Mouse (Mus musculus) midbrain, embryonic 16.5 days (tissue): ENCODE data around the gene Usp19. TPM values are rescaled to one million over a fixed set of nuclear protein-coding genes. Genes with fewer than 3 reads are reported as not detected.
A peak's percentile ranks its signal among the peaks of the same experiment; 100 is the strongest.

ENCODE experiments used
- ATAC-seq: fragments of 200-750 bp; cut with Nextera tagmentation; 2 replicates; pipeline ENCODE4 v1.8.0; 2017; ENCODE audit warnings: moderate TSS enrichment
- H3K27ac ChIP-seq: fragments of 300-500 bp; sonication (generic); 2 replicates; pipeline ENCODE4 v1.5.1; 2014; ENCODE audit warnings: mild to moderate bottlenecking, low read length, mixed read lengths
- H3K27me3 ChIP-seq: fragments of 300-500 bp; sonication (generic); 2 replicates; pipeline ENCODE4 v1.6.1; 2014; ENCODE audit warnings: low read depth, low read length, mixed read lengths; ENCODE audit not compliant: control insufficient read depth, insufficient read depth
- H3K36me3 ChIP-seq: fragments of 300-500 bp; sonication (generic); 2 replicates; pipeline ENCODE4 v1.6.1; 2014; ENCODE audit warnings: mild to moderate bottlenecking, low read length, moderate library complexity, mixed read lengths; ENCODE audit not compliant: control insufficient read depth, insufficient read depth
- H3K4me1 ChIP-seq: fragments of 300-500 bp; sonication (generic); 2 replicates; pipeline ENCODE4 v1.6.1; 2014; ENCODE audit warnings: mild to moderate bottlenecking, low read length, mixed read lengths; ENCODE audit not compliant: control insufficient read depth, insufficient read depth
- H3K4me2 ChIP-seq: fragments of 300-500 bp; sonication (generic); 2 replicates; pipeline ENCODE4 v1.6.1; 2014; ENCODE audit warnings: mild to moderate bottlenecking, low read length, mixed read lengths
- H3K4me3 ChIP-seq: fragments of 300-500 bp; sonication (generic); 2 replicates; pipeline ENCODE4 v1.5.1; 2014; ENCODE audit warnings: low read depth, mild to moderate bottlenecking, low read length, moderate library complexity, mixed read lengths
- H3K9ac ChIP-seq: fragments of 300-500 bp; sonication (generic); 2 replicates; pipeline ENCODE4 v1.6.1; 2014; ENCODE audit warnings: low read depth, low read length, mixed read lengths
- H3K9me3 ChIP-seq: fragments of 300-500 bp; sonication (generic); replicated peaks from 2 replicates; pipeline ENCODE4 v1.6.1; 2014; ENCODE audit warnings: mild to moderate bottlenecking, low read length, mixed read lengths; ENCODE audit not compliant: control insufficient read depth, poor library complexity, severe bottlenecking
- WGBS: fragments of 180-500 bp; shearing (Covaris S2); extraction: QIAGEN DNeasy Blood & Tissue Kit; methylation state at CpG from one replicate; pipeline ENCODE4 v1.1.7; 2014; 5-methylcytosine and 5-hydroxymethylcytosine counted together
- polyA plus RNA-seq: library from polyadenylated mRNA; unstranded; fragments of >200 nt; fragmentation: Nextera tagmentation; extraction: Ambion mirVana; gene quantifications from 2 replicates; pipeline ENCODE4 v1.2.1, GENCODE M21; 2015

The Usp19 gene
- polyA plus RNA-seq, 1 experiment from 2014 or later = 71.5 TPM

GRCm38 (mm10) chr9:108489215-108489614, 1.2 kb upstream of the Usp19 start:
- Histone ChIP-seq H3K36me3 (peaks cover 13% of the 10 kb centered on the region), H3K27me3 (no peaks in the 10 kb centered on the region), H3K4me3 (no peak overlapping the region), H3K27ac (no peak overlapping the region), H3K4me2 (no peak overlapping the region), H3K9me3 (no peaks in the 10 kb centered on the region), H3K4me1 (peaks cover 18% of the 10 kb centered on the region), H3K9ac (no peak overlapping the region; the same call in 1 of the 2 replicates)
- 97% methylated on average over 20 of the region's 20 CpGs for WGBS
- ATAC-seq = no peak

- H3K36me3 ChIP-seq = peaks cover 19% of the 10 kb centered on the region
- peak overlapping the region; percentile 92 for H3K4me2 ChIP-seq
- H3K27ac ChIP-seq = peak overlapping the region; percentile 96
- H3K9me3 ChIP-seq = no peaks in the 10 kb centered on the region
- peak overlapping the region; percentile 94 for H3K9ac ChIP-seq
- WGBS = 66% methylated on average over 26 of the region's 26 CpGs
- no peaks in the 10 kb centered on the region for H3K27me3 ChIP-seq
- H3K4me3 ChIP-seq = peak overlapping the region; percentile 95
- H3K4me1 ChIP-seq = peaks cover 18% of the 10 kb centered on the region
- peak; percentile 12 for ATAC-seq
Observed at GRCm38 (mm10) chr9:108489702-108490558, 472 bp upstream of the Usp19 start.

- H3K9ac ChIP-seq = peak overlapping the region; percentile 94
- peak overlapping the region; percentile 95 for H3K4me3 ChIP-seq
- H3K9me3 ChIP-seq = no peaks in the 10 kb centered on the region
- H3K4me1 ChIP-seq = peaks cover 18% of the 10 kb centered on the region
- H3K4me2 ChIP-seq = peak overlapping the region; percentile 92
- 9% methylated on average over 12 of the region's 12 CpGs for WGBS
- peak overlapping the region; percentile 96 for H3K27ac ChIP-seq
- H3K36me3 ChIP-seq = peaks cover 30% of the 10 kb centered on the region
- no peaks in the 10 kb centered on the region for H3K27me3 ChIP-seq
- ATAC-seq = 0 out of 2 replicates have a peak, but pooled peaks have one; percentile 0
Observed at GRCm38 (mm10) chr9:108491286-108491580, 831 bp downstream of the Usp19 start.

GRCm38 (mm10) chr9:108492043-108492750, 1.8 kb downstream of the Usp19 start:
- no peak overlapping the region for H3K27ac ChIP-seq
- H3K9ac ChIP-seq = peak overlapping the region; percentile 28; the same call in 1 of the 2 replicates
- no peaks in the 10 kb centered on the region for H3K27me3 ChIP-seq
- no peak for ATAC-seq
- no peak overlapping the region; the same call in 1 of the 2 replicates for H3K4me3 ChIP-seq
- peak overlapping the region; percentile 92 for H3K4me2 ChIP-seq
- H3K36me3 ChIP-seq = peaks cover 40% of the 10 kb centered on the region
- WGBS = 86% methylated on average over 16 of the region's 16 CpGs
- no peaks in the 10 kb centered on the region for H3K9me3 ChIP-seq
- H3K4me1 ChIP-seq = peaks cover 18% of the 10 kb centered on the region

- Histone ChIP-seq H3K27ac (no peak overlapping the region), H3K4me3 (no peak overlapping the region), H3K27me3 (no peaks in the 10 kb centered on the region), H3K4me2 (no peak overlapping the region), H3K9ac (no peak overlapping the region), H3K36me3 (peaks cover 49% of the 10 kb centered on the region), H3K9me3 (no peaks in the 10 kb centered on the region), H3K4me1 (peaks cover 18% of the 10 kb centered on the region)
- 98% methylated on average over 8 of the region's 8 CpGs for WGBS
- ATAC-seq = no peak
Observed at GRCm38 (mm10) chr9:108493246-108493645, 2.8 kb downstream of the Usp19 start.

- H3K4me3 ChIP-seq = no peak overlapping the region
- H3K36me3 ChIP-seq = peaks cover 59% of the 10 kb centered on the region
- H3K9ac ChIP-seq = no peak overlapping the region
- H3K4me2 ChIP-seq = no peak overlapping the region
- no peaks in the 10 kb centered on the region for H3K9me3 ChIP-seq
- WGBS = 96% methylated on average over 19 of the region's 19 CpGs
- ATAC-seq = no peak
- H3K27ac ChIP-seq = no peak overlapping the region
- no peaks in the 10 kb centered on the region for H3K27me3 ChIP-seq
- H3K4me1 ChIP-seq = peaks cover 18% of the 10 kb centered on the region
Observed at GRCm38 (mm10) chr9:108494146-108494825, 3.9 kb downstream of the Usp19 start.

- Histone ChIP-seq H3K9me3 (no peaks in the 10 kb centered on the region), H3K9ac (no peak overlapping the region), H3K27me3 (no peaks in the 10 kb centered on the region), H3K4me1 (peaks cover 15% of the 10 kb centered on the region), H3K4me3 (no peak overlapping the region), H3K36me3 (peaks cover 65% of the 10 kb centered on the region), H3K27ac (no peak overlapping the region), H3K4me2 (no peak overlapping the region)
- ATAC-seq = no peak
- 80% methylated on average over 10 of the region's 10 CpGs for WGBS
Observed at GRCm38 (mm10) chr9:108494905-108495304, 4.5 kb downstream of the Usp19 start.

GRCm38 (mm10) chr9:108499231-108499630, 8.8 kb downstream of the Usp19 start:
- peaks cover 67% of the 10 kb centered on the region for H3K36me3 ChIP-seq
- H3K4me3 ChIP-seq = no peak overlapping the region
- no peak overlapping the region for H3K4me2 ChIP-seq
- no peaks in the 10 kb centered on the region for H3K9me3 ChIP-seq
- ATAC-seq = no peak
- no peaks in the 10 kb centered on the region for H3K27me3 ChIP-seq
- 95% methylated on average over 7 of the region's 7 CpGs for WGBS
- H3K27ac ChIP-seq = no peak overlapping the region
- no peak overlapping the region for H3K9ac ChIP-seq
- no peaks in the 10 kb centered on the region for H3K4me1 ChIP-seq
